Mouse (Mus musculus) liver, embryonic 14.5 days (tissue): ENCODE measurements at regions not wholly inside any gene's neighbourhood (a gene's known extent, or its start where the extent isn't known, plus 50 kb on each side); places are given as distances from the start of the nearest gene placed in this dataset.

Experiments used
- ATAC-seq: fragments of 200-750 bp; cut with Nextera tagmentation; 2 replicates; pipeline ENCODE4 v1.8.0; 2017; ENCODE audit warnings: moderate number of reproducible peaks, mild to moderate bottlenecking, moderate library complexity; ENCODE audit not compliant: insufficient read depth
- DNase-seq, 3 experiments: peaks; one replicate each; pipeline ENCODE4 v3.0.0-alpha.2; 2012 to 2013; ENCODE audit warnings: low read depth in 3 of 3, low spot score in 3 of 3
- H3K27ac ChIP-seq: fragments of 300-500 bp; sonication (generic); 2 replicates; pipeline ENCODE4 v1.5.1; 2014; ENCODE audit warnings: moderate library complexity, mild to moderate bottlenecking, control low read depth, inconsistent platforms
- H3K27me3 ChIP-seq: fragments of 300-500 bp; sonication (generic); 2 replicates; pipeline ENCODE4 v1.6.1; 2014; ENCODE audit warnings: mild to moderate bottlenecking, low read length, moderate library complexity; ENCODE audit not compliant: control insufficient read depth, insufficient read depth
- H3K36me3 ChIP-seq: fragments of 300-500 bp; sonication (generic); replicated peaks from 2 replicates; pipeline ENCODE4 v1.6.1; 2014; ENCODE audit warnings: low read depth; ENCODE audit not compliant: control insufficient read depth, insufficient read depth
- H3K4me1 ChIP-seq, 2 experiments: fragments of 200-500 bp in 1 of 2; fragments of 300-500 bp in 1 of 2; sonication (generic) in 1 of 2; replicated peaks; 2 replicates each; pipeline ENCODE4 v1.6.1; 2012 to 2014; ENCODE audit warnings: antibody characterized with exemption in 1 of 2, inconsistent platforms in 1 of 2, low read length in 1 of 2; ENCODE audit not compliant: control insufficient read depth in 2 of 2, insufficient read depth in 2 of 2
- H3K4me2 ChIP-seq: fragments of 300-500 bp; sonication (generic); 2 replicates; pipeline ENCODE4 v1.6.1; 2014; ENCODE audit warnings: low read depth, mild to moderate bottlenecking, control low read depth, moderate library complexity
- H3K4me3 ChIP-seq, 2 experiments: fragments of 200-500 bp in 1 of 2; fragments of 300-500 bp in 1 of 2; sonication (generic) in 1 of 2; 2 replicates each; pipeline ENCODE4 v1.5.1; 2012 to 2014; ENCODE audit warnings: low read depth in 2 of 2, low read length in 2 of 2, mild to moderate bottlenecking in 2 of 2, control low read depth in 1 of 2, inconsistent platforms in 1 of 2, moderate library complexity in 1 of 2; ENCODE audit not compliant: insufficient read depth in 1 of 2
- H3K9ac ChIP-seq: fragments of 300-500 bp; sonication (generic); replicated peaks from 2 replicates; pipeline ENCODE4 v1.6.1; 2014; ENCODE audit warnings: mild to moderate bottlenecking, control low read depth, moderate library complexity
- H3K9me3 ChIP-seq: fragments of 300-500 bp; sonication (generic); 2 replicates; pipeline ENCODE4 v1.6.1; 2016; ENCODE audit warnings: low read length, mixed read lengths; ENCODE audit not compliant: control insufficient read depth
- CTCF ChIP-seq: IDR thresholded peaks from 2 replicates; pipeline ENCODE4 v1.5.1; 2016; ENCODE audit warnings: antibody characterized with exemption, low read depth, control low read depth
- EP300 ChIP-seq: IDR thresholded peaks from 2 replicates; pipeline ENCODE4 v1.6.1; 2016; ENCODE audit warnings: antibody characterized with exemption, low read depth
- WGBS: fragments of 180-500 bp; shearing (Covaris S2); extraction: QIAGEN DNeasy Blood & Tissue Kit; methylation state at CpG from one replicate; pipeline ENCODE4 v1.1.7; 2014; ENCODE audit not compliant: insufficient replicate concordance; 5-methylcytosine and 5-hydroxymethylcytosine counted together

- no peak overlapping the region for H3K9ac ChIP-seq
- no peaks in the 10 kb centered on the region for H3K36me3 ChIP-seq
- ATAC-seq (no peak), DNase-seq (no peak)
- H3K4me1 ChIP-seq = no peaks in the 10 kb centered on the region
- H3K27ac ChIP-seq = no peak overlapping the region
- 72% methylated on average over 2 of the region's 2 CpGs for WGBS
- no peak overlapping the region for H3K4me2 ChIP-seq
- H3K27me3 ChIP-seq = no peaks in the 10 kb centered on the region
- H3K9me3 ChIP-seq = no peaks in the 10 kb centered on the region
- H3K4me3 ChIP-seq = no peak overlapping the region
- TF ChIP-seq EP300 (no peak), CTCF (no peak)
These were observed 601.5 kb downstream of the Sqor start for GRCm38 (mm10) chr2:123366571-123366970.

DNA sequence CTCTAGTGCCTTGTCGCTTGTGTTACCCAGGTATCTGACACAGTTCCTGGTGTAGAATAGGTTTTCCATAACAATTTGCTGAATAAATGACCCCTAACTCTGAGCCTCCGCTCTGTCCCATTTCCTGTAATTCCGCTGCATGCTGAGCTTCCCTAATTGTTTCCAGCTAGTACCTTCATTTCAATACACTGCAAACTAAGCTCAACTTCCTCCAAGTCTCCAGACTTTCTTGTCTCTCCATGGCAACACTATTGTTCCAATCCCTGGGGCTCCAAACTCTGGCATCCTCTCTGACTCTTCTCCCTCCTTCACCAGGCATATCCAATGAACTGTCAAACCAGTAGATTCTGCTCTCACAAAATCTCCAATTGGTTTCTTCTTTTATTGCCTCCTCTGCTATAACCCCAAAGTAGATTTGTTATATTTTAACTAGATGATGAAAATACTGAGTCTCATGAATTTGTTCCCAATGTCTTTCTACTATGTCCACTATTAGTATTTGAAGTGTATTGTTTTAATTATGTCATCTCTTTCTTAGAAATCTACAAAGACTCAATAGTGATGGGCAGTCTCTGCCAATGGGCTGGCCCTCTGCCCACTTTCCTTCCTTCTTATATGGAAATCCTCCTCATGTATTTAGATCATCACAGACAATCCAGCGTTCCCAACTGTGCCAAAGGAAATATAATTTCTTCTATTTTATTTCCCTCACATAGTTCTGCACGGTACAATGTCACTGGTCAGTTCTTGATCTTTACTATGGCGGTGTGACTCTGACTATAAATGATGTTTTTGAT is 620.8 kb downstream of the Sqor start:
- Histone ChIP-seq H3K9ac (no peak overlapping the region), H3K27me3 (no peaks in the 10 kb centered on the region), H3K4me1 (no peaks in the 10 kb centered on the region), H3K4me3 (no peak overlapping the region), H3K27ac (no peak overlapping the region), H3K9me3 (no peaks in the 10 kb centered on the region), H3K4me2 (no peak overlapping the region), H3K36me3 (no peaks in the 10 kb centered on the region)
- ATAC-seq = no peak
- DNase-seq = no peak
- TF ChIP-seq CTCF (no peak), EP300 (no peak)
- WGBS = 52% methylated on average over 6 of the region's 6 CpGs

DNA sequence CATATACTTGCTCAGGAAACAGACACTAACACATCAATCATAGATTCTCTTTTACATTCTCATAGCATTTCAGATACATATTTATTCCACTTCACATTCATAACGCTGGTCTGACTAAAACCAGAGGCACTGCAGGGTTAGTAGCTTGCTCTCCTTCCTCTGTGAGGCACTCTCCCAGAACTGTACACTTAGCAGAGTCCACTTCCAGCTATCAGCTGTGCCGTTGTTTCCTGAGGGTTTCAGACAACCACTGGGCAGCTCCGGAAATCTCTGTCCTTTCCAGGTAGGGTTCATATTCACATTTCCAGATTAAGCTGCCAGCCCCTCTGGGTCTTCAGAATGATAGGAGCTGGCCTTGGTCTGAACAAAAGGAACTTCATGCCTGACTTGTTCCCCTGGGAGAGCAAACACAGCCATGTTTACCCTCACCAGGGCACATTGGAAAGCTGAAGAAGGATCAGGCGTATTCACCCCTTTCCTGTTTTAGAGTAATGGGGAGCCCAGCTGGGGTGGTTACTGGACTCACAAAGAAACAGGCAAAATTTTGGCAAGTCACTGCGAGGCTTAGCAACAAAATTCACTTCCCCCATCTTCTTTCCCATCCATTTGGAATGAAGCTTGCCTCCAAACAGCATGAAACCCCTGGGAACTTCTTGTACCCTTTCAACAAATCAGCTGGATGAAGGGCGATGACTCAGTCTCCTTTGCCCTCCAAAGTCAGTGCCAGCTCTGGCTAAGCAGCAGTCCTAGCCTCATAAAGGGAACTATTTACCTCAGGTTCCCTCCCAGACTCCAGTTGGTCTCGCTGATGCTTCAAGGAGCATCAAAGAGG is 622.0 kb downstream of the Sqor start:
- 46% methylated on average over 7 of the region's 7 CpGs for WGBS
- Histone ChIP-seq H3K9ac (no peak overlapping the region), H3K9me3 (no peaks in the 10 kb centered on the region), H3K4me3 (no peak overlapping the region), H3K27me3 (no peaks in the 10 kb centered on the region), H3K36me3 (no peaks in the 10 kb centered on the region), H3K4me1 (no peaks in the 10 kb centered on the region), H3K4me2 (no peak overlapping the region), H3K27ac (no peak overlapping the region)
- TF ChIP-seq CTCF (no peak), EP300 (no peak)
- ATAC-seq (no peak), DNase-seq (no peak)

- Histone ChIP-seq H3K27ac (no peak overlapping the region), H3K9me3 (no peaks in the 10 kb centered on the region), H3K4me3 (no peak overlapping the region), H3K9ac (no peak overlapping the region), H3K36me3 (no peaks in the 10 kb centered on the region), H3K4me1 (no peaks in the 10 kb centered on the region), H3K4me2 (no peak overlapping the region), H3K27me3 (no peaks in the 10 kb centered on the region)
- DNase-seq (no peak), ATAC-seq (no peak)
- 77% methylated on average over 1 of the region's 1 CpGs for WGBS
- TF ChIP-seq EP300 (no peak), CTCF (no peak)
These were observed 625.9 kb downstream of the Sqor start for GRCm38 (mm10) chr2:123390981-123391380.

- H3K4me2 ChIP-seq = no peak overlapping the region
- H3K4me1 ChIP-seq = no peaks in the 10 kb centered on the region
- H3K4me3 ChIP-seq = no peak overlapping the region
- no peaks in the 10 kb centered on the region for H3K27me3 ChIP-seq
- no peak for TF ChIP-seq CTCF
- no peak for TF ChIP-seq EP300
- no peak overlapping the region for H3K27ac ChIP-seq
- 59% methylated on average over 3 of the region's 3 CpGs for WGBS
- no peak for DNase-seq
- no peak overlapping the region for H3K9ac ChIP-seq
- no peaks in the 10 kb centered on the region for H3K9me3 ChIP-seq
- ATAC-seq = no peak
- H3K36me3 ChIP-seq = no peaks in the 10 kb centered on the region
These were observed 629.3 kb downstream of the Sqor start for GRCm38 (mm10) chr2:123394296-123394695.
